Mouse (Mus musculus) kidney, adult 2 months (tissue): ENCODE data around the gene Psg26.
"Not testable (repeated sequence)": the region's sequence is repeated elsewhere in the genome, so short reads cannot be mapped to it uniquely, and the experiment has no call there.

Experiments used
- CTCF ChIP-seq: fragments of 200-500 bp; conservative IDR thresholded peaks from 2 replicates; pipeline ENCODE4 v1.5.1; 2011; ENCODE audit warnings: low read depth, mild to moderate bottlenecking, control low read depth, low read length, moderate library complexity, mixed read lengths; ENCODE audit not compliant: insufficient read depth, insufficient read length
- POLR2A ChIP-seq: fragments of 200-500 bp; IDR thresholded peaks from one replicate; pipeline ENCODE4 v1.6.1; 2011; ENCODE audit warnings: low read depth, low read length, control low read depth

- not testable (repeated sequence) for TF ChIP-seq CTCF, POLR2A
Measured at GRCm38 (mm10) chr7:18512848-18513247, 28.9 kb upstream of the Psg26 start.
